Mouse (Mus musculus) MEL (cell line): ENCODE results near the gene Zkscan17. TPM values are rescaled to one million over a fixed set of nuclear protein-coding genes. Genes with fewer than 3 reads are reported as not detected.

Experiments used
- DNase-seq: peaks from one replicate; pipeline ENCODE4 v3.0.0; 2011; ENCODE audit warnings: low read depth, low spot score
- H3K27ac ChIP-seq: 2 replicates; pipeline ENCODE4 v1.5.1; 2012; ENCODE audit warnings: low read depth, mild to moderate bottlenecking, control low read depth, low read length, moderate library complexity; ENCODE audit not compliant: control insufficient read depth
- H3K27me3 ChIP-seq, 2 experiments: fragments of 150-350 bp in 1 of 2; sonication (generic) in 1 of 2; 2 replicates each; pipeline ENCODE4 v1.6.1; 2012; ENCODE audit warnings: low read length in 2 of 2, mild to moderate bottlenecking in 2 of 2, improper control_type of control experiment in 1 of 2, moderate library complexity in 1 of 2; ENCODE audit not compliant: insufficient read depth in 2 of 2, control insufficient read depth in 1 of 2
- H3K36me3 ChIP-seq, 2 experiments: 2 replicates each; pipeline ENCODE4 v1.6.1; 2012 to 2014; ENCODE audit warnings: low read length in 2 of 2, improper control_type of control experiment in 1 of 2, inconsistent platforms in 1 of 2, mild to moderate bottlenecking in 1 of 2; ENCODE audit not compliant: insufficient read depth in 2 of 2, control insufficient read depth in 1 of 2
- H3K4me1 ChIP-seq, 2 experiments: fragments of 150-350 bp in 1 of 2; sonication (generic) in 1 of 2; 2 replicates each; pipeline ENCODE4 v1.6.1; 2012; ENCODE audit warnings: low read length in 2 of 2, improper control_type of control experiment in 1 of 2, mild to moderate bottlenecking in 1 of 2; ENCODE audit not compliant: insufficient read depth in 2 of 2, control insufficient read depth in 1 of 2
- H3K4me3 ChIP-seq, 2 experiments: fragments of 150-350 bp in 1 of 2; sonication (generic) in 1 of 2; 2 replicates each; pipeline ENCODE4 v1.5.1; 2012; ENCODE audit warnings: low read depth in 2 of 2, low read length in 2 of 2, mild to moderate bottlenecking in 2 of 2, moderate library complexity in 2 of 2, control low read depth in 1 of 2, improper control_type of control experiment in 1 of 2; ENCODE audit not compliant: control insufficient read depth in 1 of 2, insufficient read depth in 1 of 2
- H3K79me2 ChIP-seq: 2 replicates; pipeline ENCODE4 v1.6.1; 2012; ENCODE audit warnings: mild to moderate bottlenecking, low read length, moderate library complexity; ENCODE audit not compliant: control insufficient read depth, poor library complexity, insufficient read depth
- H3K9ac ChIP-seq: 2 replicates; pipeline ENCODE4 v1.6.1; 2012; ENCODE audit warnings: low read depth, mild to moderate bottlenecking, control low read depth, low read length, moderate library complexity; ENCODE audit not compliant: control insufficient read depth, poor library complexity, severe bottlenecking
- H3K9me3 ChIP-seq: fragments of 150-350 bp; sonication (generic); replicated peaks from 2 replicates; pipeline ENCODE4 v1.6.1; 2012; ENCODE audit warnings: mild to moderate bottlenecking, low read length, improper control_type of control experiment, moderate library complexity; ENCODE audit not compliant: insufficient read depth
- BHLHE40 ChIP-seq: IDR thresholded peaks from 2 replicates; pipeline ENCODE4 v1.6.1; 2012; ENCODE audit warnings: low read depth, mild to moderate bottlenecking, inconsistent platforms, low read length, improper control_type of control experiment, borderline replicate concordance
- CHD1 ChIP-seq: IDR thresholded peaks from 2 replicates; pipeline ENCODE4 v1.6.1; 2012; ENCODE audit warnings: low read depth, mild to moderate bottlenecking, inconsistent platforms, low read length, improper control_type of control experiment
- CTCF ChIP-seq, 3 experiments: IDR thresholded peaks in 2 of 3; conservative IDR thresholded peaks in 1 of 3; 2 replicates each; pipeline ENCODE4 v1.5.1; 2011 to 2012; ENCODE audit warnings: low read length in 3 of 3, low read depth in 2 of 3, mild to moderate bottlenecking in 2 of 3, improper control_type of control experiment in 1 of 3, inconsistent platforms in 1 of 3, mixed read lengths in 1 of 3, moderate library complexity in 1 of 3; ENCODE audit not compliant: control insufficient read depth in 1 of 3, insufficient read depth in 1 of 3, poor library complexity in 1 of 3, severe bottlenecking in 1 of 3
- E2F4 ChIP-seq: IDR thresholded peaks from 2 replicates; pipeline ENCODE4 v1.6.1; 2011; ENCODE audit warnings: low read depth, low read length, improper control_type of control experiment, borderline replicate concordance
- ELF1 ChIP-seq: IDR thresholded peaks from 2 replicates; pipeline ENCODE4 v1.6.1; 2014; ENCODE audit warnings: low read depth, mild to moderate bottlenecking, inconsistent platforms, low read length, improper control_type of control experiment, moderate library complexity
- HCFC1 ChIP-seq: IDR thresholded peaks from 2 replicates; pipeline ENCODE4 v1.6.1; 2012; ENCODE audit warnings: low read depth, mild to moderate bottlenecking, inconsistent platforms, low read length, improper control_type of control experiment, moderate library complexity
- KAT2A ChIP-seq: conservative IDR thresholded peaks from 2 replicates; pipeline ENCODE4 v1.6.1; 2012; ENCODE audit warnings: low read depth, low read length, improper control_type of control experiment, inconsistent platforms
- MYB ChIP-seq: IDR thresholded peaks from 2 replicates; pipeline ENCODE4 v1.6.1; 2011; ENCODE audit warnings: mild to moderate bottlenecking, low read depth, low read length, improper control_type of control experiment
- NRF1 ChIP-seq: IDR thresholded peaks from 2 replicates; pipeline ENCODE4 v1.6.1; 2014; ENCODE audit warnings: low read depth, mild to moderate bottlenecking, inconsistent platforms, low read length, improper control_type of control experiment, moderate library complexity; ENCODE audit not compliant: poor library complexity, insufficient read depth, severe bottlenecking
- POLR2A ChIP-seq, 2 experiments: IDR thresholded peaks; 2 replicates each; pipeline ENCODE4 v1.6.1; 2011 to 2012; ENCODE audit warnings: low read length in 2 of 2, mild to moderate bottlenecking in 2 of 2, control low read depth in 1 of 2, improper control_type of control experiment in 1 of 2, low read depth in 1 of 2, moderate library complexity in 1 of 2; ENCODE audit not compliant: control insufficient read depth in 1 of 2, insufficient read depth in 1 of 2, poor library complexity in 1 of 2
- POLR2AphosphoS5 ChIP-seq: IDR thresholded peaks from 2 replicates; pipeline ENCODE4 v1.6.1; 2012; ENCODE audit warnings: low read depth, borderline replicate concordance, mild to moderate bottlenecking, inconsistent platforms, low read length, moderate library complexity, mixed read lengths
- SIN3A ChIP-seq: IDR thresholded peaks from 2 replicates; pipeline ENCODE4 v1.6.1; 2012; ENCODE audit warnings: low read length, improper control_type of control experiment, inconsistent platforms
- SMC3 ChIP-seq: IDR thresholded peaks from 2 replicates; pipeline ENCODE4 v1.6.1; 2011; ENCODE audit warnings: low read depth, low read length, improper control_type of control experiment
- TBP ChIP-seq: IDR thresholded peaks from 2 replicates; pipeline ENCODE4 v1.8.0; 2011; ENCODE audit warnings: low read depth, low read length, improper control_type of control experiment
- USF1 ChIP-seq: IDR thresholded peaks from 2 replicates; pipeline ENCODE4 v1.6.1; 2014; ENCODE audit warnings: low read depth, mild to moderate bottlenecking, inconsistent platforms, low read length, improper control_type of control experiment, moderate library complexity
- USF2 ChIP-seq, 2 experiments: IDR thresholded peaks; 2 replicates each; pipeline ENCODE4 v1.6.1; 2011 to 2012; ENCODE audit warnings: improper control_type of control experiment in 2 of 2, low read length in 2 of 2, borderline replicate concordance in 1 of 2, inconsistent platforms in 1 of 2, low read depth in 1 of 2, mild to moderate bottlenecking in 1 of 2; ENCODE audit not compliant: insufficient read depth in 1 of 2
- ZKSCAN1 ChIP-seq: IDR thresholded peaks from 2 replicates; pipeline ENCODE4 v1.6.1; 2012; ENCODE audit warnings: low read depth, mild to moderate bottlenecking, inconsistent platforms, low read length, improper control_type of control experiment, moderate library complexity
- ZNF384 ChIP-seq: IDR thresholded peaks from 2 replicates; pipeline ENCODE4 v1.6.1; 2012; ENCODE audit warnings: low read depth, mild to moderate bottlenecking, inconsistent platforms, low read length, improper control_type of control experiment
- polyA plus RNA-seq, 2 experiments: library from polyadenylated mRNA; stranded (reverse) in 1 of 2; unstranded in 1 of 2; fragments of >175 nt in 1 of 2; fragments of >200 nt in 1 of 2; gene quantifications; 2 replicates each; pipeline versions ENCODE4 v1.2.1 to v1.2.4; 2012; ENCODE audit warnings: low replicate concordance in 2 of 2, low read depth in 1 of 2; ENCODE audit not compliant: insufficient read length in 2 of 2, insufficient read depth in 1 of 2, missing spikeins in 1 of 2
- total RNA-seq: library from RNA; depleted of rRNA; stranded (reverse); fragments of 300-350 nt; gene quantifications from 2 replicates; pipeline ENCODE4 v1.2.3, GENCODE M21; 2012

The Zkscan17 gene
- total and polyA plus RNA-seq, 3 experiments = 31.7 to 49.6 TPM; not detected in 1

DNA sequence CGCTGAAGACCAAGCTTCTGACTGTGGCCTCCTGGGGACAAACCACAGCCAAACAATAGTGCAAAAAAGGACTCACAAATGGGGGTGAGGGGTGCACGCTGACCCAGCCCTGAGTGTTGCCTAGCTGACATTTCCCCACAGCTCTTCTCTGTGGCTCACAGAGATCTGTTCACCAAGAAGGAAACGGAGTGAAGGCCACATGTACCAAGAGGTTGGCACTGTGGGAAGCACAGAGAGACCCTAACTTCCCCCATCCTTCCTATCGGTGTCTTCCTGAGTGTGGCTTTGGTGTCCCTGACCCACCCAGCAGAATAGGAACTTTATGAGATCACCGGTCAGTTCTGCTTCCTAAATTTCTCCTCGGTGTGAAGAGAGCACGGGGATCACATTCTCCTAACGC lies 28.0 kb upstream of the Zkscan17 start:
- H3K36me3 ChIP-seq = no peaks in the 10 kb centered on the region
- no peaks in the 10 kb centered on the region for H3K9me3 ChIP-seq
- no peak overlapping the region for H3K4me3 ChIP-seq
- H3K79me2 ChIP-seq = no peaks in the 10 kb centered on the region
- no peak overlapping the region for H3K9ac ChIP-seq
- no peak for TF ChIP-seq BHLHE40
- no peak for TF ChIP-seq CTCF (IDR thresholded peaks at IDR 0.05 in 2 of 3, conservative IDR thresholded peaks at IDR 0.05 in 1 of 3; ENCODE audit: control insufficient read depth in 1 of 3, insufficient read depth in 1 of 3, low read depth in 2 of 3, low read length in 3 of 3, poor library complexity in 1 of 3, severe bottlenecking in 1 of 3)
- no peak for TF ChIP-seq KAT2A
- H3K4me1 ChIP-seq = 0 out of 4 replicates have a peak, but pooled peaks cover 0 to 1% of the 10 kb centered on the region in 2 experiments
- peaks cover 12 to 24% of the 10 kb centered on the region in 2 experiments for H3K27me3 ChIP-seq
- no peak for DNase-seq
- no peak overlapping the region for H3K27ac ChIP-seq

DNA sequence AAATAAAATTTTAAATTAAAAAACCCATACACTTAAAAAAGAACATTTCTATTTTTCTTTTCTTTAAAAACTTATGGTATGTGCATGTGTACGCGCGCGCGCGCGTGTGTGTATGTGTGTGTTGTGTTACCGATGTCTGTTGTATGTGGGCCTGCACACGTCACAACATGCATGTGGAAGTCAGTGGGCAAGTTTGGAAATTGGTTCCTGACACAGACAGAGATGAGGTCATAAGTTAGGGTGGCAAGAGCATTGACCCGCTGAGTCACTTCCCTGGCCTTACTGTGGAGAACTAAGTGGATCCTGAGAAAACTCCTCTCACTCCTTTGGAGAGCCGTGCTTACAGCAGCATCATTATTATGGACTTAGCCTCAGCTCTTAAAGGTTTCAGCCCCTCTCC lies 27.6 kb upstream of the Zkscan17 start:
- Histone ChIP-seq H3K27me3 (peaks cover 14 to 26% of the 10 kb centered on the region in 2 experiments), H3K4me1 (no peaks in the 10 kb centered on the region), H3K27ac (no peak overlapping the region), H3K9ac (no peak overlapping the region), H3K4me3 (no peak overlapping the region), H3K36me3 (no peaks in the 10 kb centered on the region), H3K9me3 (no peaks in the 10 kb centered on the region), H3K79me2 (no peaks in the 10 kb centered on the region)
- no peak for DNase-seq
- TF ChIP-seq USF2 (IDR thresholded peaks at IDR 0.05; ENCODE audit: borderline replicate concordance in 1 of 2, insufficient read depth in 1 of 2, low read depth in 1 of 2, low read length in 2 of 2) = no peak
- no peak for TF ChIP-seq ELF1
- TF ChIP-seq SIN3A = no peak
- TF ChIP-seq ZKSCAN1 = no peak
- TF ChIP-seq USF1 = no peak
- no peak for TF ChIP-seq NRF1
- no peak for TF ChIP-seq TBP
- TF ChIP-seq POLR2AphosphoS5 = no peak
- no peak for TF ChIP-seq MYB
- no peak for TF ChIP-seq ZNF384
- no peak for TF ChIP-seq SMC3
- no peak for TF ChIP-seq POLR2A (IDR thresholded peaks at IDR 0.05; ENCODE audit: control insufficient read depth in 1 of 2, insufficient read depth in 1 of 2, low read depth in 1 of 2, low read length in 2 of 2, poor library complexity in 1 of 2)
- no peak for TF ChIP-seq HCFC1
- no peak for TF ChIP-seq CHD1
- TF ChIP-seq E2F4 = no peak
